ENCODE assay signal across 8 mouse cellular contexts in the genomic region with DNA sequence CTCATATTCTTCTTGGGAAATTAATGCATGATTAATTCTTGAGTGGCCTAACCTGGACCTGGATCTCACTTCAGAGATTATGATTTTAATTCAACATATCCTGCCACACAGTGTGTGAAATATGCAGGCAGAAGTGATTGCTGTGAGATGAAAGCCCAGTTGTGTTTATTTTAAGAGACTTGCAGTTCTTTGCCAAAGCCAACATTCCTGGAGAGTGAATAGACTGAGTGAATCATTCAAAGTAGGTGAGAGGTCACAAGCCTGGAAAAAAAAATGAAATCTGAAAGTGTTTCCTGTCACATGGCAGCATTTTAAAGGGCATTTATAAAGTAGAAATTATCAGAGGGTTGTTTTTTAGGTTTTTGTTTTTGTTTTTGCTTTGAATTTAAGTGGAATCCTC.
DNase-seq lines count a peak whose midpoint lies in the region; ATAC-seq and TF ChIP-seq lines count a peak whose summit lies in the region.

No protein-coding gene starts in this region.

- H3K27ac ChIP-seq in liver, adult 2 months (replicated peaks; ENCODE audit: insufficient read depth, low read depth, low read length): no peak overlapping the region

- no peaks in the 10 kb centered on the region for H3K27me3 ChIP-seq in liver, adult 2 months (ENCODE audit: control insufficient read depth, insufficient read depth, low read length)

- ATAC-seq in megakaryocyte, adult 5-6 weeks (ENCODE audit: poor library complexity, severe bottlenecking): no peak

- no peaks in the 10 kb centered on the region; the same call in 1 of the 2 replicates for H3K4me1 ChIP-seq in liver, adult 2 months (ENCODE audit: control insufficient read depth, insufficient read depth, low read length)

- H3K36me3 ChIP-seq in liver, adult 2 months (ENCODE audit: control insufficient read depth, insufficient read depth, low read length): no peaks in the 10 kb centered on the region

- H3K9ac ChIP-seq in liver, adult 2 months (ENCODE audit: low read depth, low read length): no peak overlapping the region

- TF ChIP-seq CTCF in liver, adult 2 months (IDR thresholded peaks at IDR 0.05; ENCODE audit: low read depth, low read length): no peak

- intact Hi-C loops in heart, postnatal 10 days (cut with DNase I): loop anchor here (10.0 kb wide), 1 partner anchor 291 kb away; no protein-coding TSS in a partner anchor

- no peaks in the 10 kb centered on the region for H3K79me2 ChIP-seq in liver, adult 2 months (ENCODE audit: control insufficient read depth, insufficient read depth, low read length)

- DNase-seq in adrenal gland, postnatal 14 days: peak; percentile 10
- no peak for DNase-seq in adrenal gland, postnatal 4 days (ENCODE audit: low spot score in 2 of 2)
- DNase-seq in liver, adult 2 months (ENCODE audit: extremely low read depth, low read depth, low spot score): peak; percentile 86
- DNase-seq in liver: no peak
- DNase-seq in heart, postnatal 10 days: peak; percentile 59 to 71
- DNase-seq in skeletal muscle tissue, adult 2 months (ENCODE audit: low read depth, low spot score): peak; percentile 28
- no peak for DNase-seq in cerebellum, adult 8-10 months

- no peak for TF ChIP-seq POLR2A in liver, adult 2 months (IDR thresholded peaks at IDR 0.05; ENCODE audit: extremely low read depth, insufficient read depth, low read length)

- H3K4me3 ChIP-seq in liver, adult 2 months (ENCODE audit: insufficient read depth, low read depth, low read length): no peak overlapping the region

Comparison
In these comparisons a context has a peak if more than half of its experiments do, and no peak if none do; other contexts are left out.
1. DNase-seq: peak in adrenal gland, postnatal 14 days (single experiment), liver, adult 2 months (single experiment), heart, postnatal 10 days (2 of 2) and skeletal muscle tissue, adult 2 months (single experiment); none in adrenal gland, postnatal 4 days (0 of 2), liver (single experiment) and cerebellum, adult 8-10 months (single experiment).